Mouse (Mus musculus) forebrain, embryonic 12.5 days (tissue): ENCODE data around the gene Slc41a3. TPM values are rescaled to one million over a fixed set of nuclear protein-coding genes. Genes with fewer than 3 reads are reported as not detected.
"Not testable (repeated sequence)": the region's sequence is repeated elsewhere in the genome, so short reads cannot be mapped to it uniquely, and the experiment has no call there.

Experiments used
- ATAC-seq: fragments of 200-750 bp; cut with Nextera tagmentation; 2 replicates; pipeline ENCODE4 v1.8.0; 2017; ENCODE audit warnings: moderate TSS enrichment; ENCODE audit not compliant: low FRiP score
- H3K27ac ChIP-seq: fragments of 300-500 bp; sonication (generic); 2 replicates; pipeline ENCODE4 v1.5.1; 2016; ENCODE audit warnings: mild to moderate bottlenecking
- H3K27me3 ChIP-seq: fragments of 300-500 bp; sonication (generic); 2 replicates; pipeline ENCODE4 v1.6.1; 2016; ENCODE audit warnings: mild to moderate bottlenecking
- H3K36me3 ChIP-seq: fragments of 300-500 bp; sonication (generic); replicated peaks from 2 replicates; pipeline ENCODE4 v1.6.1; 2016; ENCODE audit warnings: mild to moderate bottlenecking
- H3K4me1 ChIP-seq: fragments of 300-500 bp; sonication (generic); 2 replicates; pipeline ENCODE4 v1.6.1; 2016
- H3K4me2 ChIP-seq: fragments of 300-500 bp; sonication (generic); 2 replicates; pipeline ENCODE4 v1.6.1; 2016; ENCODE audit warnings: mild to moderate bottlenecking, moderate library complexity
- H3K4me3 ChIP-seq: fragments of 300-500 bp; sonication (generic); replicated peaks from 2 replicates; pipeline ENCODE4 v1.5.1; 2016; ENCODE audit warnings: mild to moderate bottlenecking
- H3K9ac ChIP-seq: fragments of 300-500 bp; sonication (generic); 2 replicates; pipeline ENCODE4 v1.6.1; 2016; ENCODE audit warnings: mild to moderate bottlenecking
- H3K9me3 ChIP-seq: fragments of 300-500 bp; sonication (generic); 2 replicates; pipeline ENCODE4 v1.6.1; 2016
- WGBS: fragments of 180-500 bp; shearing (Covaris S2); methylation state at CpG from one replicate; pipeline ENCODE4 v1.1.7; 2016; 5-methylcytosine and 5-hydroxymethylcytosine counted together
- polyA plus RNA-seq: library from polyadenylated mRNA; unstranded; fragments of >200 nt; fragmentation: Nextera tagmentation; extraction: Ambion mirVana; gene quantifications from 2 replicates; pipeline ENCODE4 v1.2.1, GENCODE M21; 2016

The Slc41a3 gene
- polyA plus RNA-seq, 1 experiment from 2014 or later: 2.1 TPM

- Histone ChIP-seq H3K27me3 (no peaks in the 10 kb centered on the region), H3K4me2 (no peak overlapping the region), H3K9ac (no peak overlapping the region), H3K4me3 (no peak overlapping the region), H3K4me1 (no peaks in the 10 kb centered on the region), H3K9me3 (no peaks in the 10 kb centered on the region), H3K27ac (no peak overlapping the region), H3K36me3 (no peaks in the 10 kb centered on the region)
- 90% methylated on average over 7 of the region's 7 CpGs for WGBS
- ATAC-seq: no peak
These were observed 25.9 kb downstream of the Slc41a3 start for GRCm38 (mm10) chr6:90630427-90630826.

- H3K9me3 ChIP-seq, H3K36me3 ChIP-seq, H3K4me2 ChIP-seq, H3K27ac ChIP-seq, H3K4me1 ChIP-seq, H3K4me3 ChIP-seq, H3K9ac ChIP-seq, ATAC-seq, H3K27me3 ChIP-seq: not testable (repeated sequence)
- WGBS: 76% methylated on average over 3 of the region's 3 CpGs
These were observed 28.0 kb downstream of the Slc41a3 start for GRCm38 (mm10) chr6:90632526-90632925.

- Histone ChIP-seq H3K9ac (no peak overlapping the region), H3K4me2 (no peak overlapping the region), H3K4me3 (no peak overlapping the region), H3K27ac (no peak overlapping the region), H3K36me3 (no peaks in the 10 kb centered on the region), H3K9me3 (no peaks in the 10 kb centered on the region), H3K4me1 (no peaks in the 10 kb centered on the region), H3K27me3 (no peaks in the 10 kb centered on the region)
- no peak for ATAC-seq
- 46% methylated on average over 4 of the region's 4 CpGs for WGBS
These were observed 30.6 kb downstream of the Slc41a3 start for GRCm38 (mm10) chr6:90635081-90635480.

DNA sequence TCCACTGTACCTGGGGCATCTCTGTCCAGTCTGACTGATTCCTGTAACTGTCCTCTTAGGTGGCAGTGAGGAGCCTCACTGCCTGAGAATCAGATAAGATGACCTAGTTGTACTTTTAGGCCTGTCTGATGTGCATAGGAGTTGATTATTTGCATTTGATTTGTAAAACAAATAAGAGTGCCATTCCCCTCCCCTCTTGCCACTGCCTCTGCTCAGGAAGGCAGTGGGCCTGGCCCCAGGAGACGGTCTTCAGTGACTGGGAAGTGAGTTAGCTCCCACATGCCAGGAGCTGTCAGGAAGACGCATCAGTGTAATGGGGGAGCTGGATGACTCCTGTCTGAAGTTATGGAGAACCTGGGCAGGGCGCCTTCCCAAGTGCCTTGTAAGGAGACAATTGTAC lies 31.1 kb downstream of the Slc41a3 start:
- H3K4me3 ChIP-seq: no peak overlapping the region
- H3K4me1 ChIP-seq: no peaks in the 10 kb centered on the region
- H3K27me3 ChIP-seq: no peaks in the 10 kb centered on the region
- no peaks in the 10 kb centered on the region for H3K36me3 ChIP-seq
- 76% methylated on average over 3 of the region's 3 CpGs for WGBS
- no peak for ATAC-seq
- H3K9ac ChIP-seq: no peak overlapping the region
- H3K9me3 ChIP-seq: no peaks in the 10 kb centered on the region
- no peak overlapping the region for H3K4me2 ChIP-seq
- H3K27ac ChIP-seq: no peak overlapping the region

- H3K27me3 ChIP-seq: no peaks in the 10 kb centered on the region
- H3K9ac ChIP-seq: no peak overlapping the region
- no peak overlapping the region for H3K4me2 ChIP-seq
- peaks cover 8% of the 10 kb centered on the region; the same call in 1 of the 2 replicates for H3K4me1 ChIP-seq
- H3K4me3 ChIP-seq: no peak overlapping the region
- no peak overlapping the region for H3K27ac ChIP-seq
- ATAC-seq: no peak
- 85% methylated on average over 3 of the region's 3 CpGs for WGBS
- no peaks in the 10 kb centered on the region for H3K9me3 ChIP-seq
- H3K36me3 ChIP-seq: no peaks in the 10 kb centered on the region
These were observed 38.5 kb downstream of the Slc41a3 start for GRCm38 (mm10) chr6:90643057-90643456.

DNA sequence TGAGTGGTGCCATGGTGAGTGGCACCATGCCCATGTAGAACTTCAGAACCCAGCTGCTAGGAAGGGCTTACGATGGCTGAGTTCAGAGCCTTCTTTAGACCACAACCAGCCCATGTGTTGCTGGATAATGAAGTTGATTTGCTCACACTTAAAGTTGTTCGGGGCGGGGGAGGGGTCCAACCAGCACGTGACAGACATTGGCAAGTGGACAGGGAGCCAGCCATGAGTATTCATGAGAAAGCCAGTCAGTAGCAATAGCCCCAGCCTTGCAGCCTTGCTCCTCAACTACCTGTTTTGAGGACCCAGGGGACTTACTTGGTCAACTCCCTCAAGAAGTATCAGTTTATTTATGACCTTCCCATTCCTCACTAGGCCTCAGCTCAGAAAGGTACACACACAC lies 40.4 kb downstream of the Slc41a3 start:
- H3K27me3 ChIP-seq: no peaks in the 10 kb centered on the region
- ATAC-seq: no peak

GRCm38 (mm10) chr6:90648391-90648790 lies 43.9 kb downstream of the Slc41a3 start:
- Histone ChIP-seq H3K36me3 (no peaks in the 10 kb centered on the region), H3K4me1 (peaks cover 8% of the 10 kb centered on the region; the same call in 1 of the 2 replicates), H3K4me3 (no peak overlapping the region), H3K4me2 (no peak overlapping the region), H3K27me3 (no peaks in the 10 kb centered on the region), H3K27ac (no peak overlapping the region), H3K9me3 (no peaks in the 10 kb centered on the region), H3K9ac (no peak overlapping the region)
- 86% methylated on average over 6 of the region's 6 CpGs for WGBS
- no peak for ATAC-seq

More for the DNA sequence above, 40.4 kb downstream of the Slc41a3 start:
- Histone ChIP-seq H3K9ac (no peak overlapping the region), H3K4me1 (peaks cover 8% of the 10 kb centered on the region; the same call in 1 of the 2 replicates), H3K4me2 (no peak overlapping the region), H3K36me3 (no peaks in the 10 kb centered on the region), H3K27ac (no peak overlapping the region), H3K9me3 (no peaks in the 10 kb centered on the region), H3K4me3 (no peak overlapping the region)
- 79% methylated on average over 4 of the region's 4 CpGs for WGBS

DNA sequence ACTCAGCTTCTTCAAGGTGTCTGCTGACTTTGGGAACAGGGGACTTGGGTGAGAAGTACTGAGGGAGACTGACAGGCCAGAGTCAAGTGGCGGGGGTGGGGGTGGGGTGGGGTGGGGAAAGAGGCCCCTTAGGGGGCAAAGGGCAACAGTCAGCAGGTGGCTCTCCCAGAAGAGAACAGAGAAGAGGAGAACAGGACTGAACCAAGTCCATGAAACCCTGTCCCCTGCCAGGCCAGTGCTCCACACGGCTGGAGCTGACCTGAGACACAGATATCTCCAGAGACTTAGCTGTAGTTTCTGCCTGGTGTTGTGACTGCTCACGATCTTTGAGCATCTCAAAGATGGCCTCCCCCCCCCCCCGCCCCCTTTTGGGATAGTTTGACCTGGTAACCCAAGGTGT lies 44.8 kb downstream of the Slc41a3 start:
- H3K27ac ChIP-seq: no peak overlapping the region
- H3K9ac ChIP-seq: no peak overlapping the region
- H3K9me3 ChIP-seq: no peaks in the 10 kb centered on the region
- H3K36me3 ChIP-seq: no peaks in the 10 kb centered on the region
- 72% methylated on average over 4 of the region's 4 CpGs for WGBS
- no peaks in the 10 kb centered on the region for H3K27me3 ChIP-seq
- H3K4me3 ChIP-seq: no peak overlapping the region
- peaks cover 8% of the 10 kb centered on the region; the same call in 1 of the 2 replicates for H3K4me1 ChIP-seq
- no peak for ATAC-seq
- no peak overlapping the region for H3K4me2 ChIP-seq

- H3K9me3 ChIP-seq: no peaks in the 10 kb centered on the region
These were observed 46.1 kb downstream of the Slc41a3 start for GRCm38 (mm10) chr6:90650634-90651033.

GRCm38 (mm10) chr6:90653736-90654135 lies 49.2 kb downstream of the Slc41a3 start:
- Histone ChIP-seq H3K4me3 (no peak overlapping the region), H3K9me3 (no peaks in the 10 kb centered on the region), H3K4me1 (no peaks in the 10 kb centered on the region), H3K27ac (no peak overlapping the region), H3K9ac (no peak overlapping the region), H3K36me3 (no peaks in the 10 kb centered on the region), H3K27me3 (no peaks in the 10 kb centered on the region), H3K4me2 (no peak overlapping the region)
- no peak for ATAC-seq
- 65% methylated on average over 2 of the region's 2 CpGs for WGBS

More at GRCm38 (mm10) chr6:90650634-90651033, 46.1 kb downstream of the Slc41a3 start:
- H3K36me3 ChIP-seq: no peaks in the 10 kb centered on the region
- H3K4me3 ChIP-seq: no peak overlapping the region
- WGBS: 61% methylated on average over 1 of the region's 1 CpGs
- no peaks in the 10 kb centered on the region for H3K27me3 ChIP-seq
- no peak overlapping the region for H3K9ac ChIP-seq
- no peak overlapping the region for H3K27ac ChIP-seq
- H3K4me2 ChIP-seq: no peak overlapping the region
- ATAC-seq: no peak
- H3K4me1 ChIP-seq: no peaks in the 10 kb centered on the region

DNA sequence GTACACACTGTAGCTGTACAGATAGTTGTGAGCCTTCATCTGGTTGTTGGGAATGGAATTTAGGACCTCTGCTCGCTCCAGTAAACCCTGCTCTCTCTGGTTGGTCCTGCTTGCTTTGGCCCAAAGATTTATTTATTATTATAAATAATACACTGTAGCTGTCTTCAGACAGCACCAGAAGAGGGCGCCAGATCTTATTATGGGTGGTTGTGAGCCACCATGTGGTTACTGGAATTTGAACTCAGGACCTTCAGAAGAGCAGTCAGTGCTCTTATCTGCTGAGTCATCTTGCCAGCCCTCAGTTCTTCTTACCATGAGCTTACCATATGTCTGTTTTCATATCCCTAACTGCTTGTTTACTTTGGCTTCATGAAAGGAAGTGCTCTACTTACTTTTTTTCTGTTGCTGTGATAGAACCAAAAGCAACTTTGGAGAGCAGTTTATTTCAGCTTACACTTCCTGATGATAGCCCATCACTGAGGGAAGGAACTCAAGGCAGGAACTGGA lies 51.9 kb downstream of the Slc41a3 start:
- WGBS: 79% methylated on average over 2 of the region's 2 CpGs

GRCm38 (mm10) chr6:90659913-90660312 lies 55.4 kb downstream of the Slc41a3 start:
- Histone ChIP-seq H3K4me2 (no peak overlapping the region), H3K36me3 (peaks cover 39% of the 10 kb centered on the region), H3K27me3 (no peaks in the 10 kb centered on the region), H3K4me1 (no peaks in the 10 kb centered on the region), H3K9me3 (no peaks in the 10 kb centered on the region), H3K4me3 (no peak overlapping the region), H3K27ac (no peak overlapping the region), H3K9ac (no peak overlapping the region)
- ATAC-seq: no peak
- WGBS: 85% methylated on average over 2 of the region's 2 CpGs

More for the DNA sequence above, 51.9 kb downstream of the Slc41a3 start:
- not testable (repeated sequence) for H3K9me3 ChIP-seq, H3K4me2 ChIP-seq, H3K4me1 ChIP-seq, ATAC-seq, H3K9ac ChIP-seq, H3K27ac ChIP-seq, H3K27me3 ChIP-seq, H3K4me3 ChIP-seq
- peaks cover 11% of the 10 kb centered on the region for H3K36me3 ChIP-seq

- Histone ChIP-seq H3K27ac (no peak overlapping the region), H3K4me3 (no peak overlapping the region), H3K4me2 (no peak overlapping the region), H3K9me3 (no peaks in the 10 kb centered on the region), H3K36me3 (peaks cover 45% of the 10 kb centered on the region), H3K9ac (no peak overlapping the region), H3K27me3 (no peaks in the 10 kb centered on the region), H3K4me1 (no peaks in the 10 kb centered on the region)
- 92% methylated on average over 20 of the region's 20 CpGs for WGBS
- ATAC-seq: no peak
These were observed 56.0 kb downstream of the Slc41a3 start for GRCm38 (mm10) chr6:90660398-90661028.
